Mouse (Mus musculus): Measurements from ENCODE around the gene Asic2.

- TF ChIP-seq JUND (IDR thresholded peaks at IDR 0.05; ENCODE audit: low read depth, low read length) (no peak), CTCF (IDR thresholded peaks at IDR 0.05 in 2 of 3, conservative IDR thresholded peaks at IDR 0.05 in 1 of 3; ENCODE audit: control insufficient read depth in 1 of 3, insufficient read depth in 1 of 3, low read depth in 2 of 3, low read length in 3 of 3, poor library complexity in 1 of 3, severe bottlenecking in 1 of 3) (no peak), MEF2A (IDR thresholded peaks at IDR 0.05; ENCODE audit: extremely low read depth, insufficient replicate concordance, low read depth, low read length, poor library complexity, severe bottlenecking) (no peak), TCF12 (IDR thresholded peaks at IDR 0.05; ENCODE audit: low read depth, low read length) (no peak), POLR2A (IDR thresholded peaks at IDR 0.05; ENCODE audit: control insufficient read depth in 1 of 2, insufficient read depth in 1 of 2, low read depth in 1 of 2, low read length in 2 of 2, poor library complexity in 1 of 2) (no peak), RAD21 (IDR thresholded peaks at IDR 0.05; ENCODE audit: low read depth, low read length) (no peak)
These were observed 1020.2 kb downstream of the Asic2 start for GRCm38 (mm10) chr11:80948103-80948502.
